Mouse (Mus musculus): Measurements from ENCODE around the gene Mn1.

The Mn1 gene

DNA sequence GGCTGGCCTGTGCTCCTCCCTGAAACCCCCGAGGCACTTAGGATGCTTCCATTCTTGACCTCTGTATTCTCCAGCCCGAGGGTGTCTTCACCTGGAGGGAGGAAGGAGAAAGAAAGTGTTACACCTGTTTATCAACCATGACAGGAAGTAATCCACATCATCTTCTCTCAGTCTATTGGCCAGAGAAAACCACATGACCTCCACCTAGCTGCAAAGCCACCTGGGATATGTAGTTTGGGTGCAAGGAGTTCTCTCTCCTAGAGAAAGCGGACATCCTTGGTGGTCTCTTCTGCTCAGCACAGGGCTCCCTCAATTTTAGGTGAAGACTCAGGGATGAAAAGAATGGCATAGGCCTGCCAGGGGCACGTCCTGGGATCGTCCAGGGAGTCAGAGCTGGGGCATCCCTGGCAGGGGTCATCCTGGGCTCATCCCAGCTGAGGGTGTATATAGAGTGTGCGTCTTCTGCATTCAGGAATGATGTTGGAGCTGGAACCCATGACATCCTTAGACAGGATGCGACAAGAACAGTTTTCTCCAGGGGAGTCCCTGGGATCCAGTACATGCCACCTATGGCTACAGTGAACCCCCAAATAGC is 72.0 kb downstream of the Mn1 start:
- DNase-seq: no peak

DNA sequence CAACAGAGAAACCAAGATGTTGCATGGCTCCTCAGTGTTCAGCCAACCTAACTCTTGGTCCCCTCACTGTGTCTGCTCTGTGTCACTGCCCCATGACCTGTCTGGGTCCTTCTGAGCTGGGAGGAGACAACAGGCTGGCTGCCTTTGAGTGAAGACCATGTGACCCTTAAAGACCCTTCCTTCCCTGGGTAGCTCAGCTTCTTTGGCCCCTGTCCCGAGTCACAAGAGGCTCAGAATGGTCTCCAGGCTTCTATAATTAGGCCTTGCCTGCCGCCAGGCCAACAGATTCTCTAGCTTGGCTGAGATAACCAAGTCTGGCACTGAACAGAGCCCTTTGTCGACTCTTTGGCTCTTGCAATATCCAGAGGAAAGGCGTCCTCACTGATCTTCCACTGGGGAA is 73.4 kb downstream of the Mn1 start:
- DNase-seq: no peak

DNA sequence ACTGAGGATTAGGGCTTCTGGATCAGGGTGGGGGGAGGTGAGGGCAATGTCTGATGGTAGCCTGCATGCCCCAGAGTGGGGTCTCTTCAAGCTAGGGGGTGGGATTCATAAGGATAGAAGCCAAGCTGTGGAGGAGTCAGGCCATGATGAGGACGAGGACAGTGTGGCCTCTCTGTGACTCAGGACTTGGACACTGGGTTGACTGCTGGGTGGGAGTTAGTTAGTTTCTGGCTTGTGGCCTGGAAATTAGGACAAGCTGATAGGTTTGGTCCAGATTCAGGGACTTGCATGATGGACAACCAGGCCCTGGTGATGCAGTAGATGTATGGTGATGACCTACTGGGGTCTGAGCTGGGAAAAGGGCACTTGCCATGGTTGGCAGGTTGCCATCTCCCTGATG is 74.3 kb downstream of the Mn1 start:
- no peak for DNase-seq

DNA sequence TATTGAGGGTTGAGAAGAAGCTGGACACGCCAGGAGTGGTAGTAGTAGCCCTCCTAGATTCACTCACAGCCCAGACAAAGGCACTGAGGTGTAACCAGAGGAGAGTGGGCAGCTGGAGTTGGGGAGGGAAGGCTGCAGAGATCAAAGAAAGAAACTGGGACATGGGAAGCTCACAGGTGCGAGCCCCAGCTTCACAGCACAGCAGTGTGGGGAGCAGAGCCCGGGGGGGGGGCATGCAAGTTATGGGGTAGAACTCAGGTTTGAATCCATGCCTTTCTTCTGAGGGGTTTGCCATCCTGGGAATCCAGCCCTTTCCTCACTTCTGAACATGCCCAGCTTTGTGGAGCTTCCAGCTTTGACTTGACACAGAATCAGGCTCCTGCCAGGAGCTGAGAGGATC is 82.9 kb downstream of the Mn1 start:
- no peak for DNase-seq

DNA sequence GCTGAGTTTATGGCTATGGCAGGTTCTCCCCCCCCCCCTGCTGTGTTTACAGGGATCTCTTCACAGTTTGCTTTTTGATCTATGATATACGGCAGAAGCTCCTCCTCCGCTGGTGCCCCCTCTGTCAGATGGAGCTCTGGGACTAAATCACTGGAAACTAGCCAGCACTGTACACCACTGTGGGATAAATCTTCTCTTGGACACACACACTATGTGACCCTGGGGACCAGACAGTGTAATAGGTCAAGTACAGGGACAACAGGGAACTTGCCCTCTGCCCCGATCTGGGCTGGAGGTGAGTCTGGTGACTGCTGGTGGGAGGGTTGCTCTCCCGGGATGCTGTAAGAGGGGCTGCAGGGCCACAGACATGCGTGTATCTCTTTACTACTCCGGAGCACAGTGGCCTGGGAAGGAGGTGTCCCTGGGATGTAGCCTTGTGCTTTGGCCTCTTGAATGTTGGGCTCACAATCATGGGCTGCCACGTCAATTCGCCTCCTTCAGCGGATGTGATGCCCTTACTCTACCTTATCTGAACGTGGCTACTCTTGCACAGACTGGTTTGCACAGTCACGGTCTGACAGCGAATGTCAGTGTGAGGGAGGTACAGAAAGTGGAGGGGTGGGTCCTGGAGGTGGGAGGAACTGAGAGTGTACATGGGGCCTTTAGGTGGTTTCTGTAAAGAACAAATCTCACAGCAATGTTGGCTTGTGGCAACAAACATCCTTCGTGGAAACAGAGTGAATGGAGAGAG is 84.7 kb downstream of the Mn1 start:
- DNase-seq: no peak

DNA sequence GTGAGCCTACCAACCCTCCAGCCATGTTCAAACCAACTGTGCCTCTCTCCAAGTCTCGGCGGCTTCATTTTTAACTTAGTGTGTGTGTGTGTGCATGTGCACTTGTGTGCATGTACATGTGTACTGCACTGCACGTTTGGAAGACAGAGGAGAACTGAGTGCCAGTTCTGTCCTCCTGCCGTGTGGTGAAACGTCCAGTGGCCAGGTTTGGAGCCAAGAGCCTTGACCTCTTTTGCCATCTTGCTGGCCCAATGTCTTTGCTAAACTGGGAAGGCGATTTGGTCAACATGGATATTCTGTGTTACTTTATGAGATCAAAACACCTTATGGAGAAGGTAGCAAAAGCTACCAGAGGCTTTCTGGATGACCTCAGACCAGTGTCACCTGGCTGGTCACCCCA is 88.1 kb downstream of the Mn1 start:
- DNase-seq: no peak

DNA sequence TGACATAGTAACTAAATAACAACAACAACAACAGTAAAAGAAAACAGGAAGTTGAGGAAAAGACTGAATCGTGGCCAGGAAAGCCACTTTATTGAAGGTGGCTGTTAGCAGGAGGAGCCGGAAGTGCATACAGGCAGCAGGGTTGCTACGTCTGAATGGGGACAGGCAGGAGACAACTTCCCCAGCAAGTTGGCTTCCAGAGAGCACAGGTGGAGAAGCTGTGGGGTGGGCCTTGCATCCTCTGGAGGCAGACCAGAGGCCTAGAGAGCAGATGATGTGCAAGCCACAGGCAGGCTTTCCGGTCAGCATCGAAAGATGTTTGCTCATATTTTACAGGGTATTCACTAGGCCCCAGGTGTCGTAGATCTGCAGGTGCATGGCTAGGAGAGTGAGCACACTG is 88.7 kb downstream of the Mn1 start:
- no peak for DNase-seq

DNA sequence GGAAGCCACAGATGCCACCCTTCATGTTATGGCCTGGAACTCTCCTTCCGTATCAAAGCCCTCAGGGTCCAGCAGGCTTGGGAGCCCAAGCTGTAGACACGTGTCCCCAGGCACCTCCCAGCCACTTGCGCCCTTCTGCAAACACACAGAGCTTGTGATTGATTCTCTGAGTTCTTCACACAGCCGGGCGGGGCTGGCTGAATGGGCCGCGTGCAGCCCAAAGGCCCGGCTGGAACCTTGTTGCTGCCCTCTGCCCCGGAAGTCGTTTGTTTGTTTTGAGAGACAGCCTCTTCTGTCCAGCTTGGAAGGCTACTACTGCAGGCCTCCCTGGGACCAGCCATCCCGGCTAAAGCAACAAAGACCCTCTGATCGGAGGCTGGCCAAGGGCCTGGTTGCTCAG is 89.2 kb downstream of the Mn1 start:
- peak; percentile 26 to 48 for DNase-seq

Data from lung, adult 18-20 months (tissue).